Mouse (Mus musculus) lung, embryonic 16.5 days (tissue): Measurements from ENCODE around the gene Ammecr1. TPM values are rescaled to one million over a fixed set of nuclear protein-coding genes. Genes with fewer than 3 reads are reported as not detected.

Experiments used
- ATAC-seq: fragments of 200-750 bp; cut with Nextera tagmentation; 2 replicates; pipeline ENCODE4 v1.8.0; 2017; ENCODE audit warnings: low read depth, mild to moderate bottlenecking, moderate library complexity
- H3K27ac ChIP-seq: fragments of 300-500 bp; sonication (generic); 2 replicates; pipeline ENCODE4 v1.5.1; 2014; ENCODE audit warnings: mild to moderate bottlenecking, control low read depth, low read length
- H3K27me3 ChIP-seq: fragments of 300-500 bp; sonication (generic); 2 replicates; pipeline ENCODE4 v1.6.1; 2014; ENCODE audit warnings: low read depth, low read length, mixed read lengths; ENCODE audit not compliant: control insufficient read depth, insufficient read depth
- H3K36me3 ChIP-seq: fragments of 300-500 bp; sonication (generic); 2 replicates; pipeline ENCODE4 v1.6.1; 2014; ENCODE audit warnings: low read length; ENCODE audit not compliant: control insufficient read depth, insufficient read depth
- H3K4me1 ChIP-seq: fragments of 300-500 bp; sonication (generic); replicated peaks from 2 replicates; pipeline ENCODE4 v1.6.1; 2014; ENCODE audit warnings: low read length, mixed read lengths; ENCODE audit not compliant: control insufficient read depth, insufficient read depth
- H3K4me2 ChIP-seq: fragments of 300-500 bp; sonication (generic); 2 replicates; pipeline ENCODE4 v1.6.1; 2014; ENCODE audit warnings: low read depth, low read length, control low read depth
- H3K4me3 ChIP-seq: fragments of 300-500 bp; sonication (generic); 2 replicates; pipeline ENCODE4 v1.5.1; 2014; ENCODE audit warnings: mild to moderate bottlenecking, low read length, control low read depth
- H3K9ac ChIP-seq: fragments of 300-500 bp; sonication (generic); 2 replicates; pipeline ENCODE4 v1.6.1; 2014; ENCODE audit warnings: low read length, control low read depth
- H3K9me3 ChIP-seq: fragments of 300-500 bp; sonication (generic); 2 replicates; pipeline ENCODE4 v1.6.1; 2016; ENCODE audit warnings: low read length; ENCODE audit not compliant: control insufficient read depth
- WGBS: fragments of 180-500 bp; shearing (Covaris S2); extraction: QIAGEN DNeasy Blood & Tissue Kit; methylation state at CpG from one replicate; pipeline ENCODE4 v1.1.7; 2014; 5-methylcytosine and 5-hydroxymethylcytosine counted together
- polyA plus RNA-seq: library from polyadenylated mRNA; unstranded; fragments of >200 nt; fragmentation: Nextera tagmentation; extraction: Ambion mirVana; gene quantifications from 2 replicates; pipeline ENCODE4 v1.2.1, GENCODE M21; 2015

Ammecr1 gene
- polyA plus RNA-seq, 1 experiment from 2014 or later, result 9.3 TPM

GRCm38 (mm10) chrX:142897477-142898000 is 69.0 kb downstream of the Ammecr1 start:
- Histone ChIP-seq H3K4me2 (no peak overlapping the region), H3K9ac (no peak overlapping the region), H3K27me3 (no peaks in the 10 kb centered on the region), H3K27ac (no peak overlapping the region), H3K36me3 (no peaks in the 10 kb centered on the region), H3K9me3 (no peaks in the 10 kb centered on the region), H3K4me3 (no peak overlapping the region), H3K4me1 (no peaks in the 10 kb centered on the region)
- ATAC-seq, result no peak
- 83% methylated on average over 6 of the region's 6 CpGs for WGBS

- H3K27me3 ChIP-seq, result no peaks in the 10 kb centered on the region
- ATAC-seq, result no peak
- no peak overlapping the region for H3K27ac ChIP-seq
- H3K36me3 ChIP-seq, result no peaks in the 10 kb centered on the region
- no peak overlapping the region for H3K9ac ChIP-seq
- H3K4me1 ChIP-seq, result no peaks in the 10 kb centered on the region
- no peak overlapping the region for H3K4me3 ChIP-seq
- H3K4me2 ChIP-seq, result no peak overlapping the region
- no peaks in the 10 kb centered on the region for H3K9me3 ChIP-seq
- WGBS, result 61% methylated on average over 2 of the region's 2 CpGs
These were observed 71.2 kb downstream of the Ammecr1 start for GRCm38 (mm10) chrX:142895316-142895715.

GRCm38 (mm10) chrX:142885962-142886361 is 80.6 kb downstream of the Ammecr1 start:
- H3K4me2 ChIP-seq, result no peak overlapping the region
- 77% methylated on average over 7 of the region's 7 CpGs for WGBS
- no peaks in the 10 kb centered on the region; the same call in 1 of the 2 replicates for H3K27me3 ChIP-seq
- H3K4me1 ChIP-seq, result no peaks in the 10 kb centered on the region
- H3K27ac ChIP-seq, result no peak overlapping the region
- no peak overlapping the region for H3K4me3 ChIP-seq
- no peaks in the 10 kb centered on the region for H3K36me3 ChIP-seq
- ATAC-seq, result no peak
- no peaks in the 10 kb centered on the region for H3K9me3 ChIP-seq
- H3K9ac ChIP-seq, result no peak overlapping the region

- Histone ChIP-seq H3K9ac (no peak overlapping the region), H3K4me3 (no peak overlapping the region), H3K4me2 (no peak overlapping the region), H3K27ac (no peak overlapping the region), H3K4me1 (0 out of 2 replicates have a peak, but pooled peaks cover 2% of the 10 kb centered on the region), H3K36me3 (no peaks in the 10 kb centered on the region), H3K27me3 (no peaks in the 10 kb centered on the region; the same call in 1 of the 2 replicates), H3K9me3 (no peaks in the 10 kb centered on the region)
- ATAC-seq, result no peak
- WGBS, result 85% methylated on average over 4 of the region's 4 CpGs
These were observed 82.9 kb downstream of the Ammecr1 start for GRCm38 (mm10) chrX:142883593-142883992.

DNA sequence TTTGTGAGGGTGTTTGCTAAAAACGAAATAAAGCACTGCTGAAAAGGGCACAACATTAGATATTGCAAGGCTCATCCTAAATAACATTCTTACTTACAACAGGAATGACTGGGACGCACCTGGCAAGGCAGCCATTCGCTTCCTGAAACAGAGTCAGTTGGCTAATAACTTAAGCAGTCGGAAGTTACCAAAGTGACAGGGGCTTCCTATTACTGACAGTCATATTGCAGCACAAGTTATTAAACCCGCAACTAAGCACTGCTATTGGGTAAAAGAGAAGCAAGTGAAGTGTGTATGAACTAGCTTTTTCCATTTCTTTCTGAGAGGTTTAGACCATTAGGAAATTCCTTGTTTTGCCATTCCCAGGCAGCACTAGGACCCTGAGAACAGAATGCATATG is 84.3 kb downstream of the Ammecr1 start:
- no peak for ATAC-seq
- Histone ChIP-seq H3K9me3 (no peaks in the 10 kb centered on the region), H3K4me1 (0 out of 2 replicates have a peak, but pooled peaks cover 3% of the 10 kb centered on the region), H3K4me2 (no peak overlapping the region), H3K9ac (no peak overlapping the region), H3K4me3 (no peak overlapping the region), H3K27me3 (no peaks in the 10 kb centered on the region; the same call in 1 of the 2 replicates), H3K27ac (no peak overlapping the region), H3K36me3 (no peaks in the 10 kb centered on the region)
- WGBS, result 76% methylated on average over 5 of the region's 5 CpGs

- 77% methylated on average over 2 of the region's 2 CpGs for WGBS
These were observed 96.7 kb downstream of the Ammecr1 start for GRCm38 (mm10) chrX:142869844-142870243.

DNA sequence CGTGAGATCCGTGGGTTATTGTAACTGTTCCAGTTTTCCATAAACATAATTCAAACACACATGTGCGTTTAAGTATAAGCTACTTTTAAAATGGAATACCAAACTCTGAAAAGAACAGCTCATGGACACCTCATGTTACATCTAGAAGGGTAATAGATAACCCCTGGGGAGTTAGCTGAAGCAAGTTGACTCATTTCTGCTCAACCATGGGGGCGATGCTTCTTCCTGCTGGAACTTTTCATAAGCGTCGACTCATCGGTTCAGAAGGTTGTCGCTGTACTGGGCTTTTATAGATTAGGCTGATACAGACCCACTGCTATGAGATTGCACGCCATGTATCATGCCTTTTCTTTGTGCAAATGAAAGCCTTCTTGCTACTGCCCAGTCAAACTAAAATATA is 118.5 kb downstream of the Ammecr1 start:
- Histone ChIP-seq H3K9me3 (no peaks in the 10 kb centered on the region), H3K4me3 (no peak overlapping the region), H3K27me3 (no peaks in the 10 kb centered on the region), H3K9ac (no peak overlapping the region), H3K4me1 (no peaks in the 10 kb centered on the region), H3K36me3 (no peaks in the 10 kb centered on the region), H3K27ac (no peak overlapping the region), H3K4me2 (no peak overlapping the region)
- WGBS, result 86% methylated on average over 9 of the region's 9 CpGs
- no peak for ATAC-seq

More at GRCm38 (mm10) chrX:142869844-142870243, 96.7 kb downstream of the Ammecr1 start:
- Histone ChIP-seq H3K27ac (no peak overlapping the region), H3K9ac (no peak overlapping the region), H3K4me3 (no peak overlapping the region), H3K4me2 (no peak overlapping the region), H3K4me1 (no peaks in the 10 kb centered on the region), H3K36me3 (no peaks in the 10 kb centered on the region), H3K27me3 (no peaks in the 10 kb centered on the region), H3K9me3 (no peaks in the 10 kb centered on the region)
- ATAC-seq, result no peak

- Histone ChIP-seq H3K4me1 (no peaks in the 10 kb centered on the region), H3K27me3 (no peaks in the 10 kb centered on the region), H3K4me3 (no peak overlapping the region), H3K9ac (no peak overlapping the region), H3K9me3 (no peaks in the 10 kb centered on the region), H3K36me3 (no peaks in the 10 kb centered on the region), H3K27ac (no peak overlapping the region), H3K4me2 (no peak overlapping the region)
- no peak for ATAC-seq
- WGBS, result 78% methylated on average over 6 of the region's 6 CpGs
These were observed 120.3 kb downstream of the Ammecr1 start for GRCm38 (mm10) chrX:142846266-142846665.

GRCm38 (mm10) chrX:142841916-142842315 is 124.6 kb downstream of the Ammecr1 start:
- 77% methylated on average over 4 of the region's 4 CpGs for WGBS
- ATAC-seq, result no peak
- Histone ChIP-seq H3K9ac (no peak overlapping the region), H3K9me3 (no peaks in the 10 kb centered on the region), H3K27me3 (no peaks in the 10 kb centered on the region), H3K4me3 (no peak overlapping the region), H3K36me3 (no peaks in the 10 kb centered on the region), H3K4me1 (no peaks in the 10 kb centered on the region), H3K27ac (no peak overlapping the region), H3K4me2 (no peak overlapping the region)

DNA sequence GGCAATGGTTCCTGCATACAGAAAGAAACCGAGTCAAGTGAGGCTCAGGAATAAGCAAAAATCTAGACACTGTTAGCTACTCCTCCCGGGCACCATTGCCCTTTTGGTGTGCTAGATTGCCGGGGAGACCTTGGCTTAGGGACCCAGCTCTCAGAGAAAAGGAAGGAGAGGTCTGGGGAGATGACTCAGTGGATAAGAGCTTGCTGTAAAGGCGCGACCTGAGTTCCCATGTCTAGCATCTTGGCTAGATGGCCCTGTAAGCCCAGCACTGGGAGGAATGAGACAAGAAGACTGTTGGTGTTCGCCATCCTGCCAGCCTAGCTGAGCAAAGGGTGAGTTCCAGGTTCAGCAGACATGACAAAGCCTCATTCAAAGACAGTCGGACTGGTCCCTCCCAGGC is 127.1 kb downstream of the Ammecr1 start:
- Histone ChIP-seq H3K27me3 (no peaks in the 10 kb centered on the region), H3K36me3 (peaks cover 4% of the 10 kb centered on the region; the same call in 1 of the 2 replicates), H3K9me3 (no peaks in the 10 kb centered on the region), H3K27ac (no peak overlapping the region), H3K4me1 (no peaks in the 10 kb centered on the region), H3K9ac (no peak overlapping the region), H3K4me3 (no peak overlapping the region), H3K4me2 (no peak overlapping the region)
- 82% methylated on average over 7 of the region's 7 CpGs for WGBS
- no peak for ATAC-seq
